Mouse (Mus musculus): ENCODE results near the gene 1700029P11Rik.
A peak's percentile ranks its signal among the peaks of the same experiment; 100 is the strongest.

1700029P11Rik gene

GRCm38 (mm10) chr15:81980321-81980720, at the start of gene 1700029P11Rik:
TSS of gene 1700029P11Rik (plus strand) at chr15:81980540.
- DNase-seq (ENCODE audit: low spot score in 2 of 2) = no peak

GRCm38 (mm10) chr15:81932951-81933470, 47.3 kb upstream of the 1700029P11Rik start:
- peak in 1 of 2 experiments; percentile 60 for DNase-seq (ENCODE audit: low spot score in 2 of 2)

GRCm38 (mm10) chr15:81933986-81934385, 46.4 kb upstream of the 1700029P11Rik start:
- DNase-seq (ENCODE audit: low spot score in 2 of 2) = no peak

GRCm38 (mm10) chr15:81935869-81936637, 44.3 kb upstream of the 1700029P11Rik start:
- no peak for DNase-seq (ENCODE audit: low spot score in 2 of 2)

GRCm38 (mm10) chr15:81936679-81937078, 43.7 kb upstream of the 1700029P11Rik start, which contains the start of gene Csdc2:
TSS of gene Csdc2 (plus strand) at chr15:81936759.
- no peak for DNase-seq (ENCODE audit: low spot score in 2 of 2)

GRCm38 (mm10) chr15:81937098-81937972, 43.0 kb upstream of the 1700029P11Rik start:
- DNase-seq (ENCODE audit: low spot score in 2 of 2) = no peak

- peak in 1 of 2 experiments; percentile 68 for DNase-seq (ENCODE audit: low spot score in 2 of 2)
Observed at GRCm38 (mm10) chr15:81938246-81938645, 42.1 kb upstream of the 1700029P11Rik start.

- DNase-seq (ENCODE audit: low spot score in 2 of 2) = no peak
Observed at GRCm38 (mm10) chr15:81939157-81939715, 41.1 kb upstream of the 1700029P11Rik start.

GRCm38 (mm10) chr15:81939774-81940173, 40.6 kb upstream of the 1700029P11Rik start:
- DNase-seq (ENCODE audit: low spot score in 2 of 2) = no peak

- no peak for DNase-seq (ENCODE audit: low spot score in 2 of 2)
Observed at GRCm38 (mm10) chr15:81940219-81940618, 40.1 kb upstream of the 1700029P11Rik start.

- DNase-seq (ENCODE audit: low spot score in 2 of 2) = no peak
Observed at GRCm38 (mm10) chr15:81941010-81941409, 39.3 kb upstream of the 1700029P11Rik start.

GRCm38 (mm10) chr15:81943176-81943749, 37.1 kb upstream of the 1700029P11Rik start:
- DNase-seq (ENCODE audit: low spot score in 2 of 2) = no peak

- DNase-seq (ENCODE audit: low spot score in 2 of 2) = no peak
Observed at GRCm38 (mm10) chr15:81949076-81949475, 31.3 kb upstream of the 1700029P11Rik start.

GRCm38 (mm10) chr15:81949476-81950131, 30.7 kb upstream of the 1700029P11Rik start:
- no peak for DNase-seq (ENCODE audit: low spot score in 2 of 2)

GRCm38 (mm10) chr15:81950716-81951115, 29.6 kb upstream of the 1700029P11Rik start:
- DNase-seq (ENCODE audit: low spot score in 2 of 2) = no peak

GRCm38 (mm10) chr15:81951159-81951558, 29.2 kb upstream of the 1700029P11Rik start:
- DNase-seq (ENCODE audit: low spot score in 2 of 2) = no peak

GRCm38 (mm10) chr15:81952310-81952709, 28.0 kb upstream of the 1700029P11Rik start:
- no peak for DNase-seq (ENCODE audit: low spot score in 2 of 2)

GRCm38 (mm10) chr15:81954151-81954583, 26.2 kb upstream of the 1700029P11Rik start:
- DNase-seq (ENCODE audit: low spot score in 2 of 2) = no peak

- no peak for DNase-seq (ENCODE audit: low spot score in 2 of 2)
Observed at GRCm38 (mm10) chr15:81954716-81955115, 25.6 kb upstream of the 1700029P11Rik start.

- no peak for DNase-seq (ENCODE audit: low spot score in 2 of 2)
Observed at GRCm38 (mm10) chr15:81955414-81955813, 24.9 kb upstream of the 1700029P11Rik start.

GRCm38 (mm10) chr15:81956457-81956856, 23.9 kb upstream of the 1700029P11Rik start:
- DNase-seq (ENCODE audit: low spot score in 2 of 2) = peak; percentile 45 to 69
